22 mouse cellular contexts compared by ENCODE assay signal in the genomic region with DNA sequence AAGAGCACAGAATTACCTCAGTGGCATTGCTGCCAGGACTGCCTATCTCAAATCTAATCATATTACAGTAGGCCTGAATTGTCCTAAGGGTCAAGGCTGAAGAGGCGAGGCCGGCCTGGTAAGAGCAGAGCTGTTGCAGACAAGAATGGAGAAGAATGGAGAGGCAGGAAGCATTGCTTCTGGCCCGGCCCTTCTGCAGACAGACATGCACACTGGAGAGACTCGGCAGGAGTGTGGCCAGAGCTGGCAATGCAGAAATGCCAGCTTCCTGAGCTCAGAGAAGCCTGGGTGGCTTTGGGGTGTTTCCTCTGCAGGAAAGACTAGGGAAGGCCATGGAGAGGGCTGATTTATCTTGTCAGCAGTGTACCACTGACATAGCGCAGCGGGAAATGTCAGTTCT. TPM values are rescaled to one million over a fixed set of nuclear protein-coding genes. Genes with fewer than 3 reads are reported as not detected.
A peak's percentile ranks its signal among the peaks of the same experiment; 100 is the strongest.
DNase-seq lines count a peak whose midpoint lies in the region; ATAC-seq and TF ChIP-seq lines count a peak whose summit lies in the region.
"Had no signal": no experiment of that assay in that cellular context is flagged by ENCODE, and none has a peak within 500 bp of the region (broad histone marks: within the 10 kb centered on the region; RNA-seq: fewer than 3 reads in every experiment).

No protein-coding gene starts in this region.

- peaks cover 9% of the 10 kb centered on the region; the same call in 1 of the 2 replicates for H3K4me1 ChIP-seq in cerebellum, adult 2 months (ENCODE audit: control insufficient read depth, insufficient read depth, low read length)

- 51% methylated on average over 6 of the region's 6 CpGs for WGBS in cerebellum, adult 2 months

- no peaks in the 10 kb centered on the region for H3K27me3 ChIP-seq in cerebellum, adult 2 months (ENCODE audit: control insufficient read depth, insufficient read depth, low read length)
- H3K27me3 ChIP-seq: CH12.LX; forebrain, embryonic 13.5 days had no signal

- TF ChIP-seq POLR2A in cerebellum, adult 2 months (IDR thresholded peaks at IDR 0.05; ENCODE audit: borderline replicate concordance, insufficient read depth, low read length): no peak

- no peak for TF ChIP-seq CTCF in cerebellum, adult 2 months (IDR thresholded peaks at IDR 0.05; ENCODE audit: borderline replicate concordance, insufficient read depth, low read depth, low read length)

- ATAC-seq in CD4-positive, CD25-positive, alpha-beta regulatory T cell, adult 4 months: no peak
- peak; percentile 13; the same call in 1 of the 2 replicates for ATAC-seq in common myeloid progenitor, adult 5-6 weeks (replicated peaks; ENCODE audit: low read depth, poor library complexity, severe bottlenecking)
- ATAC-seq: forebrain, embryonic 13.5 days; intestine, embryonic 15.5 days had no signal

- H3K27ac ChIP-seq in cerebellum, adult 2 months (ENCODE audit: insufficient read depth, low read length): no peak overlapping the region
- H3K27ac ChIP-seq: forebrain, embryonic 13.5 days; hindbrain, embryonic 10.5 days; intestine, embryonic 15.5 days; kidney, postnatal 0 days; midbrain, embryonic 12.5 days; neural tube, embryonic 13.5 days had no signal

- peak; percentile 16 for DNase-seq in CD4-positive, CD25-positive, alpha-beta regulatory T cell, adult 2 months (ENCODE audit: low read depth, low spot score)
- peak; percentile 65 for DNase-seq in MN1 (ENCODE audit: low spot score)
- peak; percentile 58 to 76 for DNase-seq in cerebellum, adult 2 months
- no peak for DNase-seq in Muller cell, postnatal 12 days (ENCODE audit: inconsistent ontology term)
- DNase-seq in urinary bladder, postnatal 14 days (ENCODE audit: low spot score): no peak
- DNase-seq in urinary bladder, adult 18-20 months (ENCODE audit: low spot score in 2 of 2): no peak
- DNase-seq: heart, adult 18-20 months; left cerebral cortex, postnatal 4 days; lung, adult 18-20 months; spleen, adult 18-20 months; thymus, adult 2 months had no signal

- no peak overlapping the region for H3K4me3 ChIP-seq in cerebellum, adult 2 months (replicated peaks; ENCODE audit: insufficient read depth, low read depth, low read length)
- H3K4me3 ChIP-seq: forebrain, embryonic 13.5 days; hindbrain, embryonic 10.5 days; intestine, embryonic 15.5 days; midbrain, embryonic 12.5 days; neural tube, embryonic 13.5 days had no signal

RNA-seq across cellular contexts. Expression of a gene that starts 4.7 kb away (rescaled TPM):
- polyA plus RNA-seq in CD4-positive, CD25-positive, alpha-beta regulatory T cell, adult 4 months (2017; shearing (Covaris generic)): under 1 TPM in 1 of 2 experiments, not detected in 1; 0.32 TPM
- 1.6 and 1.8 TPM in 2 replicates for polyA plus RNA-seq in cerebellum, adult 2 months (2012; rRNA removed)
- total RNA-seq in common myeloid progenitor, adult 5-6 weeks (2017): 0.24 and 0.27 TPM in 2 replicates
- total RNA-seq: CH12.LX; heart, adult 18-20 months had no signal
- polyA plus RNA-seq: heart, embryonic 14.5 days; liver, adult 2 months had no signal

RNA-seq across cellular contexts. Expression of a gene that starts 17.2 kb away (rescaled TPM):
- polyA plus RNA-seq in CD4-positive, CD25-positive, alpha-beta regulatory T cell, adult 4 months (2017; shearing (Covaris generic)): 100 to 1,000 TPM; 123 to 124 TPM
- 34.7 and 35.7 TPM in 2 replicates for polyA plus RNA-seq in cerebellum, adult 2 months (2012; rRNA removed)
- 368 TPM in 2 replicates for total RNA-seq in common myeloid progenitor, adult 5-6 weeks (2017)

Comparison
In these comparisons a context has a peak if more than half of its experiments do, and no peak if none do; other contexts are left out.
1. DNase-seq: peak in CD4-positive, CD25-positive, alpha-beta regulatory T cell, adult 2 months (single experiment), MN1 (single experiment) and cerebellum, adult 2 months (2 of 2); none in Muller cell, postnatal 12 days (single experiment), urinary bladder, postnatal 14 days (single experiment) and urinary bladder, adult 18-20 months (0 of 2).